Mouse (Mus musculus): ENCODE data around the gene Ddr1.

GRCm38 (mm10) chr17:35720340-35720727 is 15.9 kb upstream of the Ddr1 start:
- no peak for TF ChIP-seq CTCF (IDR thresholded peaks at IDR 0.05; ENCODE audit: extremely low read depth, insufficient read depth, low read length)
- no peak for TF ChIP-seq POLR2A (IDR thresholded peaks at IDR 0.05; ENCODE audit: extremely low read depth, insufficient read depth, low read length)

All from cortical plate, adult 2 months (tissue).